Mouse (Mus musculus) lung, embryonic 14.5 days (tissue): ENCODE results near the gene Adamts9. TPM values are rescaled to one million over a fixed set of nuclear protein-coding genes. Genes with fewer than 3 reads are reported as not detected.

ENCODE experiments used
- ATAC-seq: fragments of 200-750 bp; cut with Nextera tagmentation; 2 replicates; pipeline ENCODE4 v1.8.0; 2017; ENCODE audit warnings: mild to moderate bottlenecking, moderate TSS enrichment, moderate library complexity; ENCODE audit not compliant: insufficient read depth
- DNase-seq: peaks from one replicate; pipeline ENCODE4 v3.0.0-alpha.2; 2015
- H3K27ac ChIP-seq: fragments of 300-500 bp; sonication (generic); 2 replicates; pipeline ENCODE4 v1.5.1; 2014; ENCODE audit warnings: low read depth, mild to moderate bottlenecking, moderate library complexity
- H3K27me3 ChIP-seq: fragments of 300-500 bp; sonication (generic); 2 replicates; pipeline ENCODE4 v1.6.1; 2014; ENCODE audit warnings: low read length, control low read depth; ENCODE audit not compliant: insufficient read depth
- H3K36me3 ChIP-seq: fragments of 300-500 bp; sonication (generic); 2 replicates; pipeline ENCODE4 v1.6.1; 2014; ENCODE audit warnings: control low read depth; ENCODE audit not compliant: insufficient read depth
- H3K4me1 ChIP-seq: fragments of 300-500 bp; sonication (generic); 2 replicates; pipeline ENCODE4 v1.6.1; 2014; ENCODE audit warnings: antibody characterized with exemption, control low read depth; ENCODE audit not compliant: insufficient read depth
- H3K4me2 ChIP-seq: fragments of 300-500 bp; sonication (generic); 2 replicates; pipeline ENCODE4 v1.6.1; 2014; ENCODE audit warnings: mild to moderate bottlenecking
- H3K4me3 ChIP-seq: fragments of 300-500 bp; sonication (generic); 2 replicates; pipeline ENCODE4 v1.5.1; 2014; ENCODE audit warnings: low read depth, low read length
- H3K9ac ChIP-seq: fragments of 300-500 bp; sonication (generic); 2 replicates; pipeline ENCODE4 v1.6.1; 2014
- H3K9me3 ChIP-seq: fragments of 300-500 bp; sonication (generic); 2 replicates; pipeline ENCODE4 v1.6.1; 2016; ENCODE audit warnings: low read depth, low read length, control low read depth
- CTCF ChIP-seq: IDR thresholded peaks from 2 replicates; pipeline ENCODE4 v1.5.1; 2016; ENCODE audit warnings: antibody characterized with exemption, low read depth
- WGBS: fragments of 180-500 bp; shearing (Covaris S2); extraction: QIAGEN DNeasy Blood & Tissue Kit; methylation state at CpG from one replicate; pipeline ENCODE4 v1.1.7; 2014; 5-methylcytosine and 5-hydroxymethylcytosine counted together
- polyA plus RNA-seq: library from polyadenylated mRNA; unstranded; fragments of >200 nt; fragmentation: Nextera tagmentation; extraction: Ambion mirVana; gene quantifications from 2 replicates; pipeline ENCODE4 v1.2.1, GENCODE M21; 2014

Gene Adamts9
- polyA plus RNA-seq, 1 experiment from 2014 or later: 12.1 TPM

- 20% methylated on average over 4 of the region's 4 CpGs for WGBS
- Histone ChIP-seq H3K27me3 (no peaks in the 10 kb centered on the region), H3K27ac (peak within 1 kb of the TSS; percentile 81), H3K4me2 (peak within 1 kb of the TSS; percentile 31), H3K36me3 (peaks cover 37% of the 10 kb centered on the region; the same call in 1 of the 2 replicates), H3K9ac (no peak within 1 kb of the TSS), H3K4me1 (peaks cover 17% of the 10 kb centered on the region), H3K9me3 (no peaks in the 10 kb centered on the region), H3K4me3 (no peak within 1 kb of the TSS)
- TF ChIP-seq CTCF: no peak
- ATAC-seq: peak; percentile 81
- DNase-seq: peak; percentile 84
Observed at GRCm38 (mm10) chr6:92869089-92869581, 74.2 kb downstream of the Adamts9 start, which contains the start of gene Gm15737. Gene Gm15737, plus strand, starts transcription at chr6:92869357.

DNA sequence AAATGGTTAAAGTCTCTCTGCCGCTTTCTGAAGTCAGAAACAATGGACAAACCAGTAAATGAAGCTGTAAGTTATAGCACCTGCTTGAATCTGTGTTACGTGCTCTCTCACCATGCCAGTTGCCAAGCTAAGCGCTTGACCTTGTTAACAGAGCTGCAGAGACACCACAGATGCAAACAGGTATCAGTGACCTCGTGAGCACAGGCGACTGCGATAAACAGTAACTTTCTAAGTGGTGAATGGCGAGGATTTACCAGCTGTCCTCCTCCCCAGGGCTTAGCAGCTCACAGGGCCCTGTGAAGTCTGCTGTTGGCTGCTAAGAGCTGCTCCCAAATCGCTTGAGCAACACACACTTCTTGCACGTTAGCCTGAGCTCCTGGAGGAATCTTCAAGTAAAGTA is 80.7 kb downstream of the Adamts9 start:
- no peak overlapping the region for H3K27ac ChIP-seq

DNA sequence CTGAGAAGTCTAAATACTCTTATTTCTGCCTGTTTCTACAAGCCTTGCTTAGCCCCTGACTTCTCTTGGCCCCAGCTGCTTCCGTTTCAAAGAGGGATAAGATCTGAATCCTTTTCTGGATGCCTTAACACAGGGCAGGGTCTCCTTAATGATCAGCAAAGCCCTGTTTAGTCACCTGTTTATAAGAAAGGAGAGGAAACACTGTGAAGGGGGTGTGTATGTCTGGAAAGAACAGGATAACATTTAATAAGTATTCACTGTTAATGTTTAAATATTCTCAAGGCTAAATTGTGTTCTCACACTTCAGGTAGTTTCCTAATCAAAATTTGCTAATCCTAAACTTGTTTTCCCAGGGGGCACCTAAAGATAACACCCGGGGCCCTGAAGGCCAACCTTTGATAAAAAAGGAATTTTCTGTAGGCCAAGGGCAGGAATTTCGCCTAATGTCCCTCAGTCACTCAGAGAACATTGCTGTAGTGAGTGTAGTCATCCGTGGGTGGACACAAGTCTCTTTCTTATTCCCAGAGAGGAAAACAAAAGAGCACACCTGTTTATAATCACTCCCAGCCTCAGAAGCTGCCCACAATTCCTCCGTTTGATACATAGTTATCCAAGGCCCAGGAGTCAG is 82.9 kb downstream of the Adamts9 start:
- Histone ChIP-seq H3K4me2 (no peak overlapping the region), H3K4me3 (no peak overlapping the region), H3K36me3 (peaks cover 63% of the 10 kb centered on the region), H3K4me1 (no peaks in the 10 kb centered on the region), H3K27ac (peak overlapping the region; percentile 12; the same call in 1 of the 2 replicates), H3K27me3 (no peaks in the 10 kb centered on the region), H3K9ac (no peak overlapping the region), H3K9me3 (no peaks in the 10 kb centered on the region)
- WGBS: 53% methylated on average over 5 of the region's 5 CpGs
- ATAC-seq (no peak), DNase-seq (no peak)
- no peak for TF ChIP-seq CTCF

More for the DNA sequence above, 80.7 kb downstream of the Adamts9 start:
- Histone ChIP-seq H3K9me3 (no peaks in the 10 kb centered on the region), H3K4me1 (no peaks in the 10 kb centered on the region), H3K36me3 (peaks cover 59% of the 10 kb centered on the region), H3K4me3 (no peak overlapping the region), H3K27me3 (no peaks in the 10 kb centered on the region), H3K9ac (no peak overlapping the region), H3K4me2 (no peak overlapping the region)
- DNase-seq (no peak), ATAC-seq (no peak)
- WGBS: 70% methylated on average over 9 of the region's 9 CpGs
- no peak for TF ChIP-seq CTCF

DNA sequence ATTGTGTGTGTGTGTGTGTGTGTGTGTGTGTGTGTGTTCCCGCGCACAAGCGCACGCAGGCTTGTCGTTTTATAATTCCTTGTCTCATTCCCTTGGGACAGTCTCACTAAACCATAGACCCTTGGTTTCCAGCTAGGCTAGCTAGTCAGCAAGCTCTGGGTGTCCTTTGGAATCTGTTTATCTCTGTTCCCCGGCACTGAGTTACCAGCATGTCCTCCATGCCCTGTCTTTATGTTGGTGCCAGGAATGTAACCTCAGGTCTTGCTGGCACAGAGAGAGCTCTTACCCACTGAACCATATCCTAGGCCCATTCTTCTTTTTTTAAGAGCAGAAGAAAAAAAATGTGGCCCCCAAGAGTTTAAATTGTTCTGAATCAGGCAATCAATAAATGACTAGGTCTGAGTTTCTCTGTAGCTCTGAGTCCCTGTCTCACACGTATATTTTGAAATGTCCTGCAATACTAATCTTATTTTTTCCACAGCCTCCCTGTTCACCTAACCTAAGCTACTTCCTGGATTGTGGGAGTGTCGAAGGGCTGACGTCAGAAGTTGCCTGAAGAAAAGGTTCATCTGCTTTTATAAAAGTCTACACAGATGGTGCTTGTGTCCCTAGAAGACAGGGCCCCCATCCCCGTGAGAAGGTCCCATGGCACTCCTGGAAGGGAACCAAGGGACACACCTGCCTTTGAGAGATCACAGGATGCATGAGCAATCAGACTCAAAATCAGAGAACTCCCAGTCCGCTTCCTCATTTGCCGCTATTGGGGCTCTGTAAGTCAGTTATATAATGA is 84.4 kb downstream of the Adamts9 start:
- Histone ChIP-seq H3K4me3 (no peak overlapping the region), H3K9me3 (no peaks in the 10 kb centered on the region), H3K27ac (no peak overlapping the region), H3K4me2 (no peak overlapping the region), H3K27me3 (no peaks in the 10 kb centered on the region), H3K36me3 (peaks cover 60% of the 10 kb centered on the region), H3K4me1 (no peaks in the 10 kb centered on the region), H3K9ac (no peak overlapping the region)
- no peak for ATAC-seq
- no peak for DNase-seq
- WGBS: 83% methylated on average over 12 of the region's 12 CpGs
- TF ChIP-seq CTCF: no peak

- DNase-seq (no peak), ATAC-seq (no peak)
- no peak overlapping the region for H3K4me3 ChIP-seq
- no peak overlapping the region for H3K27ac ChIP-seq
- H3K9ac ChIP-seq: no peak overlapping the region
- 90% methylated on average over 13 of the region's 13 CpGs for WGBS
- no peaks in the 10 kb centered on the region for H3K4me1 ChIP-seq
- H3K4me2 ChIP-seq: no peak overlapping the region
- peaks cover 54% of the 10 kb centered on the region for H3K36me3 ChIP-seq
- H3K9me3 ChIP-seq: no peaks in the 10 kb centered on the region
- no peaks in the 10 kb centered on the region for H3K27me3 ChIP-seq
- TF ChIP-seq CTCF: no peak
Observed at GRCm38 (mm10) chr6:92857761-92858160, 85.5 kb downstream of the Adamts9 start.

- Histone ChIP-seq H3K27ac (peak overlapping the region; percentile 47; the same call in 1 of the 2 replicates), H3K36me3 (peaks cover 39% of the 10 kb centered on the region), H3K27me3 (no peaks in the 10 kb centered on the region), H3K9me3 (no peaks in the 10 kb centered on the region), H3K4me3 (no peak overlapping the region), H3K4me1 (no peaks in the 10 kb centered on the region), H3K9ac (no peak overlapping the region), H3K4me2 (no peak overlapping the region)
- TF ChIP-seq CTCF: no peak
- ATAC-seq (peak; percentile 49; the same call in 1 of the 2 replicates), DNase-seq (peak; percentile 42)
- 61% methylated on average over 4 of the region's 4 CpGs for WGBS
Observed at GRCm38 (mm10) chr6:92854873-92855272, 88.4 kb downstream of the Adamts9 start.

- no peaks in the 10 kb centered on the region for H3K4me1 ChIP-seq
- peaks cover 25% of the 10 kb centered on the region for H3K36me3 ChIP-seq
- H3K9ac ChIP-seq: no peak overlapping the region
- no peak overlapping the region for H3K4me3 ChIP-seq
- H3K27me3 ChIP-seq: no peaks in the 10 kb centered on the region
- no peak overlapping the region for H3K4me2 ChIP-seq
- DNase-seq (peak; percentile 85), ATAC-seq (peak; percentile 72)
- WGBS: 37% methylated on average over 5 of the region's 5 CpGs
- no peaks in the 10 kb centered on the region for H3K9me3 ChIP-seq
- H3K27ac ChIP-seq: peak overlapping the region; percentile 40; the same call in 1 of the 2 replicates
- TF ChIP-seq CTCF: no peak
Observed at GRCm38 (mm10) chr6:92850250-92850649, 93.0 kb downstream of the Adamts9 start.
